Mouse (Mus musculus): ENCODE results near the gene Rfc5. TPM values are rescaled to one million over a fixed set of nuclear protein-coding genes. Genes with fewer than 3 reads are reported as not detected.

Rfc5 gene
- total and polyA plus RNA-seq, 2 experiments from 2014 or later: 19.2 to 19.8 TPM

DNA sequence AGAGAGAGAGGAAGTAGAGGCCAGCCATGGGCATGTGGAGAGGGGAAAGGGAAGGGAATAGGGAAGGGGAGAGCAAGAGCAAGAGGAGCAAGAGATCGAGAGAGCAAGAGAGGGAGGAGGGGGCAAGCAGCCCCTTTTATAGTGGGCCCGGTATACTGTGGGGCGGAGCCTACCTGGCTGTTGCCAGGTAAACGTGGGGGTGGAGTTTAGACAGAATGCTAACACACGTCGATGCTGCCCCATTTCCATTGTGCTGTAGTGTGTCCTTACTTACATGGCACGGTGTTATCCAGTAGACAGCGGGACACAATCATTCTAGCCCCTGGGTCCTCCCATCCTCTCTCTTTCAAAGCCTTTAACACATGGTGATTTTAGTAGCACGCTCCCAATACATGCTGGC lies 10.4 kb upstream of the Rfc5 start:
- H3K4me3 ChIP-seq (ENCODE audit: low read depth, low read length): no peak overlapping the region
- H3K4me2 ChIP-seq (ENCODE audit: low read depth, low read length): no peak overlapping the region
- H3K36me3 ChIP-seq (replicated peaks; ENCODE audit: control insufficient read depth, insufficient read depth, low read length): no peaks in the 10 kb centered on the region
- H3K27me3 ChIP-seq (ENCODE audit: control insufficient read depth, insufficient read depth, low read length): no peaks in the 10 kb centered on the region
- DNase-seq (ENCODE audit: low spot score): no peak
- no peak overlapping the region for H3K27ac ChIP-seq (ENCODE audit: low read depth)
- TF ChIP-seq EP300 (IDR thresholded peaks at IDR 0.05; ENCODE audit: low read depth): no peak
- TF ChIP-seq CTCF (IDR thresholded peaks at IDR 0.05; ENCODE audit: low read depth): no peak
- H3K9me3 ChIP-seq (replicated peaks; ENCODE audit: control insufficient read depth, low read length): no peaks in the 10 kb centered on the region
- ATAC-seq (ENCODE audit: insufficient read depth, low read depth): no peak
- 69% methylated on average over 9 of the region's 9 CpGs for WGBS
- no peak overlapping the region for H3K9ac ChIP-seq (replicated peaks; ENCODE audit: low read depth, low read length)
- no peaks in the 10 kb centered on the region for H3K4me1 ChIP-seq (ENCODE audit: control insufficient read depth, insufficient read depth)

DNA sequence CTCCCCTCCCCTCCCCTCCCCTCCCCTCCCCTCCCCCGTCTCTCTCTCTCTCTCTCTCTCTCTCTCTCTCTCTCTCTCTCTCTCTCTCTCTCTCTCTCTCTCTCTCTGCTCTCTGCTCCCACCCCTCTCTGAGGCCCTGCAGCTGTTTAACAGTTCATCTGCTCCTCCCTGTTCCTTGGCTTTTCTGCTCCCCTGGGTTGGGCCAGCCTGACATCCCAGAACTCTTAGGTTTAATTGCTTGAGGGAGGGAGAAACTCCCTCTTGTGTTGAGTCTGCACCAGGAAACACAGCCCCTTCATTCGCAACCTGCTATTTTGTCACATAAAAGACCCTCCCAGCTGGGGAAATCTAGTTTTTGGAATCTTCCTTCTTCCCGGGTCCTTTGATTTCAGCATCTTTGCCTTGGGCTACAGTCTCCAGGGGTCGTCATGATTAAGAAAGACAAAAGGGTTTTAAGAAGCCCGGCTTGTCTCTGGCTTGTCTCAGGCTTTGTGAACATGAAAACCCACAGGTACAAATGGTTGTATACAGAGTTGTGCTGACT lies 9.2 kb upstream of the Rfc5 start:
- ATAC-seq (ENCODE audit: insufficient read depth, low read depth) (no peak), DNase-seq (ENCODE audit: low spot score) (no peak)
- Histone ChIP-seq H3K9me3 (replicated peaks; ENCODE audit: control insufficient read depth, low read length) (0 out of 2 replicates have a peak, but pooled peaks cover 1% of the 10 kb centered on the region), H3K27me3 (ENCODE audit: control insufficient read depth, insufficient read depth, low read length) (no peaks in the 10 kb centered on the region), H3K27ac (ENCODE audit: low read depth) (no peak overlapping the region), H3K4me2 (ENCODE audit: low read depth, low read length) (no peak overlapping the region), H3K4me1 (ENCODE audit: control insufficient read depth, insufficient read depth) (no peaks in the 10 kb centered on the region), H3K4me3 (ENCODE audit: low read depth, low read length) (no peak overlapping the region), H3K9ac (replicated peaks; ENCODE audit: low read depth, low read length) (no peak overlapping the region), H3K36me3 (replicated peaks; ENCODE audit: control insufficient read depth, insufficient read depth, low read length) (no peaks in the 10 kb centered on the region)
- TF ChIP-seq CTCF (IDR thresholded peaks at IDR 0.05; ENCODE audit: low read depth) (no peak), EP300 (IDR thresholded peaks at IDR 0.05; ENCODE audit: low read depth) (no peak)
- WGBS: 55% methylated on average over 4 of the region's 5 CpGs

DNA sequence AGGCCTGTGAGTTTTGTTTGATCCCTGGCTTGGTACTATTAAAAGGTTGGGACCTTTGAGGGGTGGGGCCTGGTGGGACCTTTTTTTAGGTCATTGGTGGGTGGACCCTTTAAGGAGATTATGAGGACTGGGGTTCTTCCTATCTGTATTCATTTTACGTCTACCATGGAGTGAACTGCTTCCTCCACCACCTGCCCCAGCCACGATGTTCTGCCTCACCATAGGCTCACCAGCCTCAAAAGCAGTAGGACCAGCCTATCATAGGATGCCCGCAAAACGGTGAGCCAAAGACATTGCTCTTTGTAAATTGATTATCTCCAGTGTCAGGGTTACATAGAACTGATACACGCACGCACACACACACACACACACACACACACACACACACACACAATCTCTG lies 8.5 kb upstream of the Rfc5 start:
- H3K36me3 ChIP-seq (replicated peaks; ENCODE audit: control insufficient read depth, insufficient read depth, low read length): no peaks in the 10 kb centered on the region
- no peak overlapping the region for H3K9ac ChIP-seq (replicated peaks; ENCODE audit: low read depth, low read length)
- no peak overlapping the region for H3K27ac ChIP-seq (ENCODE audit: low read depth)
- no peak for TF ChIP-seq EP300 (IDR thresholded peaks at IDR 0.05; ENCODE audit: low read depth)
- TF ChIP-seq CTCF (IDR thresholded peaks at IDR 0.05; ENCODE audit: low read depth): no peak
- 74% methylated on average over 6 of the region's 6 CpGs for WGBS
- no peak overlapping the region for H3K4me3 ChIP-seq (ENCODE audit: low read depth, low read length)
- no peak for ATAC-seq (ENCODE audit: insufficient read depth, low read depth)
- DNase-seq (ENCODE audit: low spot score): no peak
- H3K9me3 ChIP-seq (replicated peaks; ENCODE audit: control insufficient read depth, low read length): 0 out of 2 replicates have a peak, but pooled peaks cover 5% of the 10 kb centered on the region
- no peaks in the 10 kb centered on the region for H3K4me1 ChIP-seq (ENCODE audit: control insufficient read depth, insufficient read depth)
- no peaks in the 10 kb centered on the region for H3K27me3 ChIP-seq (ENCODE audit: control insufficient read depth, insufficient read depth, low read length)
- no peak overlapping the region for H3K4me2 ChIP-seq (ENCODE audit: low read depth, low read length)

DNA sequence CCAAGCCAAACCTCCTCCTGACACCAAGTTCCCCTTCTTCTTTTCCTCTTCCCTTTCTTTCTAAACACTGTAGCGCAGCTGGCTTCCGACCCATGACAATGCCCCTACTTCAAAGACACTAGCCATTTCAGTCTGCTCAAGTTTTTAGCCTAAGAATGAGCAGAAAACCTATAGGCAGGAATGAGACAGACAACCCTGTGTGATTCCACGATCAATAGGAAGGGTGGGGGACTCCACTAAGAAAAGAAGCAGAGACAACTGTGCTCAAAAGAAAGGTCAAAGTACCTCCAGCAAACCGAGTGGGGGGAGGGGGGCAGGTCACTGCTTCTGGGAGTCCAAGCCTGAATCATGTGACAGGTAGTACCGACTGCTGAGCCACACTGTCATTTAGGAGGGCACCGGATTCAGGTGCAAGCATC lies 7.8 kb upstream of the Rfc5 start:
- no peaks in the 10 kb centered on the region for H3K4me1 ChIP-seq (ENCODE audit: control insufficient read depth, insufficient read depth)
- TF ChIP-seq CTCF (IDR thresholded peaks at IDR 0.05; ENCODE audit: low read depth): no peak
- no peak for TF ChIP-seq EP300 (IDR thresholded peaks at IDR 0.05; ENCODE audit: low read depth)

DNA sequence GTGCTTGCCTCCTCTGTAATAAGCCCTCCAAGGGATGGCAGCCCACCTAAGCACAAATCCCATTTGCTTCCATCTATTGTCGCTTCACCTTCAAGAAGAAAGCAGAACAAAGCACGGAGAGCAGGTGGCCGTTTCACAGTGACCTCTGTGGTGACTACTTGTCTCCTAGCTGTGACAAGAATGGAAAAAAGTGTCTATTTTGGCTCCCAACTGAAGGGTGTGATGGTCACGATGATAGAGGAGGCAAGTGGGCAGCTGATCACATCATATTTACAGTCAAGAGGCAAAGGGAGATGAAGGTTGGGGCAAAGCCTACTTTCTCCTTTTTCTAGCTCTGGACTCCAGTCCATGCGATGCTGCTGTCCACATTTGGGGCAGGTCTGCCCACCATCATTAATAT lies 7.0 kb upstream of the Rfc5 start:
- Histone ChIP-seq H3K9ac (replicated peaks; ENCODE audit: low read depth, low read length) (no peak overlapping the region), H3K4me2 (ENCODE audit: low read depth, low read length) (no peak overlapping the region), H3K36me3 (replicated peaks; ENCODE audit: control insufficient read depth, insufficient read depth, low read length) (no peaks in the 10 kb centered on the region), H3K4me3 (ENCODE audit: low read depth, low read length) (no peak overlapping the region), H3K4me1 (ENCODE audit: control insufficient read depth, insufficient read depth) (no peaks in the 10 kb centered on the region), H3K27ac (ENCODE audit: low read depth) (no peak overlapping the region), H3K9me3 (replicated peaks; ENCODE audit: control insufficient read depth, low read length) (peaks cover 12% of the 10 kb centered on the region; the same call in 1 of the 2 replicates), H3K27me3 (ENCODE audit: control insufficient read depth, insufficient read depth, low read length) (no peaks in the 10 kb centered on the region)
- DNase-seq (ENCODE audit: low spot score): no peak
- no peak for ATAC-seq (ENCODE audit: insufficient read depth, low read depth)
- 81% methylated on average over 5 of the region's 5 CpGs for WGBS
- TF ChIP-seq EP300 (IDR thresholded peaks at IDR 0.05; ENCODE audit: low read depth) (no peak), CTCF (IDR thresholded peaks at IDR 0.05; ENCODE audit: low read depth) (no peak)

More for the DNA sequence above, 7.8 kb upstream of the Rfc5 start:
- Histone ChIP-seq H3K4me2 (ENCODE audit: low read depth, low read length) (no peak overlapping the region), H3K4me3 (ENCODE audit: low read depth, low read length) (no peak overlapping the region), H3K9ac (replicated peaks; ENCODE audit: low read depth, low read length) (no peak overlapping the region), H3K9me3 (replicated peaks; ENCODE audit: control insufficient read depth, low read length) (peaks cover 9% of the 10 kb centered on the region; the same call in 1 of the 2 replicates), H3K27ac (ENCODE audit: low read depth) (no peak overlapping the region), H3K36me3 (replicated peaks; ENCODE audit: control insufficient read depth, insufficient read depth, low read length) (no peaks in the 10 kb centered on the region), H3K27me3 (ENCODE audit: control insufficient read depth, insufficient read depth, low read length) (no peaks in the 10 kb centered on the region)
- WGBS: 62% methylated on average over 6 of the region's 6 CpGs
- DNase-seq (ENCODE audit: low spot score) (no peak), ATAC-seq (ENCODE audit: insufficient read depth, low read depth) (no peak)

DNA sequence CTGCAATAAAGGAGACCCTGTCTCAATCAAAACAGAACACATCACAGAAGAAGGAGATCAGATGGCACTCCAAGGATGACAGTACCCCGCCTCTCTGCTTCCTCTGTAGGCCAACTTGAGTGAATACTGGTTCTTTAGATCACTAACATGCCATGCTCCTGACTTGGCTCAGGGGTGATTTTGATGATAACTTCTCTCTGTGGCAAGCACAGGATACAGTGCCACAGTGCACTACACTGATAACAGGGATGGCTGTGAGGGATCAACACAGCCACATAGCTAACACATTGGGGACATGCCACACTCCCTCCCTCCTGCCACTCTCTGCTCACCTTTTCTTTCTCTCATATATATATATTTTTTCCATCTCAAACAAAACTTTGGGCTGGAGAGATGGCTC lies 2.0 kb upstream of the Rfc5 start:
- H3K36me3 ChIP-seq (replicated peaks; ENCODE audit: control insufficient read depth, insufficient read depth, low read length): 0 out of 2 replicates have a peak, but pooled peaks cover 1% of the 10 kb centered on the region
- H3K9ac ChIP-seq (replicated peaks; ENCODE audit: low read depth, low read length): no peak overlapping the region
- no peak overlapping the region for H3K27ac ChIP-seq (ENCODE audit: low read depth)
- H3K4me1 ChIP-seq (ENCODE audit: control insufficient read depth, insufficient read depth): no peaks in the 10 kb centered on the region
- no peak overlapping the region for H3K4me2 ChIP-seq (ENCODE audit: low read depth, low read length)
- DNase-seq (ENCODE audit: low spot score) (no peak), ATAC-seq (ENCODE audit: insufficient read depth, low read depth) (no peak)
- H3K27me3 ChIP-seq (ENCODE audit: control insufficient read depth, insufficient read depth, low read length): no peaks in the 10 kb centered on the region
- WGBS: 86% methylated on average over 1 of the region's 1 CpGs
- H3K4me3 ChIP-seq (ENCODE audit: low read depth, low read length): no peak overlapping the region
- no peak for TF ChIP-seq EP300 (IDR thresholded peaks at IDR 0.05; ENCODE audit: low read depth)
- TF ChIP-seq CTCF (IDR thresholded peaks at IDR 0.05; ENCODE audit: low read depth): no peak
- H3K9me3 ChIP-seq (replicated peaks; ENCODE audit: control insufficient read depth, low read length): peaks cover 12% of the 10 kb centered on the region; the same call in 1 of the 2 replicates

All from heart, postnatal 0 days (tissue).